31 mouse cellular contexts compared by ENCODE assay signal in the genomic region with DNA sequence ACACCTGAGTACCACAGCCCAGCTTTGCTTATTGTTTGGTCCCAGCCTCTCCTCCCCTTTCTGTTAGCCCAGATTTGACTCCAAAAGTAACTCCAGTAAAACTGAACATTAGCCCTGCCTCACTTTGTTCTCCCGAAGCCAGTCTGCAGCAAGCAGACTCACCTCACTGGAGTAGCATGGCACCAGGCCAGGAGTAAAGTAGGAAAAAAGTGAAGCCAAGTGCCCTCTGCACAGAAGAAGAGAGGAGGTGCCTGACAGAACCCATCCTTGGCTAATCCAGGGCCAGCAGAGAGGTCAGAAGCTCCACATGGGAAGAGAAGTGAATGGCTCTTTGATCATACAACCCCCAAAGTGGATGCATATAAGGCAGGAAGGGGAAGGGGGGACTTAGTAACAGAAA.
DNase-seq lines count a peak whose midpoint lies in the region; ATAC-seq and TF ChIP-seq lines count a peak whose summit lies in the region.
"Had no signal": no experiment of that assay in that cellular context is flagged by ENCODE, and none has a peak within 500 bp of the region (broad histone marks: within the 10 kb centered on the region; RNA-seq: fewer than 3 reads in every experiment).

No protein-coding gene starts in this region.

- no peaks in the 10 kb centered on the region for H3K9me3 ChIP-seq in kidney, embryonic 14.5 days (ENCODE audit: control insufficient read depth, low read length)
- H3K9me3 ChIP-seq in kidney, embryonic 16.5 days (ENCODE audit: low read length), result no peaks in the 10 kb centered on the region
- H3K9me3 ChIP-seq in lung, embryonic 14.5 days (ENCODE audit: low read depth, low read length), result no peaks in the 10 kb centered on the region
- H3K9me3 ChIP-seq: embryonic facial prominence, embryonic 10.5 days; embryonic facial prominence, embryonic 13.5 days; forebrain, embryonic 12.5 days; forebrain, embryonic 15.5 days; heart, embryonic 12.5 days; heart, embryonic 15.5 days; hindbrain, embryonic 10.5 days; hindbrain, embryonic 13.5 days had no signal

- H3K9ac ChIP-seq in kidney, embryonic 14.5 days (ENCODE audit: low read depth, low read length), result no peak overlapping the region
- no peak overlapping the region for H3K9ac ChIP-seq in kidney, embryonic 16.5 days (replicated peaks; ENCODE audit: low read length)
- H3K9ac ChIP-seq in lung, embryonic 14.5 days, result no peak overlapping the region
- H3K9ac ChIP-seq: embryonic facial prominence, embryonic 13.5 days; forebrain, embryonic 12.5 days; forebrain, embryonic 15.5 days; heart, embryonic 12.5 days; heart, embryonic 15.5 days; hindbrain, embryonic 13.5 days had no signal

- H3K27me3 ChIP-seq in kidney, embryonic 14.5 days (ENCODE audit: control insufficient read depth, insufficient read depth, low read length), result 0 out of 2 replicates have a peak, but pooled peaks cover 3% of the 10 kb centered on the region
- H3K27me3 ChIP-seq in kidney, embryonic 16.5 days (ENCODE audit: insufficient read depth, low read length), result 0 out of 2 replicates have a peak, but pooled peaks cover 5% of the 10 kb centered on the region
- H3K27me3 ChIP-seq in lung, embryonic 14.5 days (ENCODE audit: insufficient read depth, low read length), result no peaks in the 10 kb centered on the region
- H3K27me3 ChIP-seq: CH12.LX; forebrain, embryonic 15.5 days had no signal

- 87% methylated on average over 1 of the region's 1 CpGs for WGBS in kidney, embryonic 14.5 days
- 88% methylated on average over 1 of the region's 1 CpGs for WGBS in kidney, embryonic 16.5 days
- 48% methylated on average over 1 of the region's 1 CpGs for WGBS in lung, embryonic 14.5 days

- peak; percentile 36 for DNase-seq in kidney, adult 11 months
- DNase-seq in kidney, adult 9 months, result peak; percentile 51
- peak; percentile 16 for DNase-seq in lung, embryonic 14.5 days
- DNase-seq in lung, postnatal 36 days, result no peak
- DNase-seq in kidney, postnatal 25 days, result peak; percentile 63 to 67
- DNase-seq in ovary, postnatal 10 days (ENCODE audit: low spot score), result no peak
- DNase-seq: adrenal gland, postnatal 10 days; adrenal gland, postnatal 36 days; B cell, adult 2 months; cerebellum, adult 18-20 months; cerebellum, adult 9-10 months; cerebellum, postnatal 36 days; embryo, embryonic 11 days; gastrocnemius, postnatal 25 days; heart, adult 18-20 months; heart, postnatal 10 days; heart, postnatal 36 days had no signal

- peaks cover 12% of the 10 kb centered on the region; the same call in 1 of the 2 replicates for H3K4me1 ChIP-seq in kidney, embryonic 14.5 days (ENCODE audit: control insufficient read depth, insufficient read depth, low read length)
- peaks cover 15% of the 10 kb centered on the region for H3K4me1 ChIP-seq in kidney, embryonic 16.5 days (ENCODE audit: insufficient read depth, low read length)
- H3K4me1 ChIP-seq in lung, embryonic 14.5 days (ENCODE audit: insufficient read depth), result no peaks in the 10 kb centered on the region; the same call in 1 of the 2 replicates

- no peak overlapping the region for H3K4me3 ChIP-seq in kidney, embryonic 14.5 days (ENCODE audit: low read length)
- no peak overlapping the region for H3K4me3 ChIP-seq in kidney, embryonic 16.5 days (ENCODE audit: low read length)
- H3K4me3 ChIP-seq in lung, embryonic 14.5 days (ENCODE audit: low read depth, low read length), result no peak overlapping the region
- H3K4me3 ChIP-seq: embryonic facial prominence, embryonic 10.5 days; embryonic facial prominence, embryonic 13.5 days; erythroblast, embryonic 14.5 days; forebrain, embryonic 12.5 days; forebrain, embryonic 15.5 days; heart, embryonic 12.5 days; heart, embryonic 15.5 days; hindbrain, embryonic 10.5 days; hindbrain, embryonic 13.5 days had no signal

- no peak for TF ChIP-seq CTCF in lung, embryonic 14.5 days (IDR thresholded peaks at IDR 0.05; ENCODE audit: low read depth)

- H3K4me2 ChIP-seq in kidney, embryonic 14.5 days (replicated peaks; ENCODE audit: low read depth, low read length), result no peak overlapping the region
- no peak overlapping the region for H3K4me2 ChIP-seq in kidney, embryonic 16.5 days (replicated peaks; ENCODE audit: low read depth, low read length)
- H3K4me2 ChIP-seq in lung, embryonic 14.5 days, result no peak overlapping the region
- H3K4me2 ChIP-seq: embryonic facial prominence, embryonic 13.5 days; forebrain, embryonic 12.5 days; forebrain, embryonic 15.5 days; heart, embryonic 12.5 days; heart, embryonic 15.5 days; hindbrain, embryonic 13.5 days had no signal

- ATAC-seq in kidney, embryonic 14.5 days (ENCODE audit: low FRiP score, low TSS enrichment), result no peak
- ATAC-seq in kidney, embryonic 16.5 days (ENCODE audit: low FRiP score, low TSS enrichment), result no peak
- ATAC-seq in lung, embryonic 14.5 days (ENCODE audit: insufficient read depth), result no peak
- ATAC-seq: forebrain, embryonic 15.5 days; Patski had no signal

- no peak overlapping the region for H3K27ac ChIP-seq in kidney, embryonic 14.5 days (ENCODE audit: low read depth, low read length)
- no peak overlapping the region for H3K27ac ChIP-seq in kidney, embryonic 16.5 days (ENCODE audit: low read length)
- no peak overlapping the region for H3K27ac ChIP-seq in lung, embryonic 14.5 days (ENCODE audit: low read depth)
- H3K27ac ChIP-seq: embryonic facial prominence, embryonic 10.5 days; embryonic facial prominence, embryonic 13.5 days; forebrain, embryonic 12.5 days; forebrain, embryonic 15.5 days; heart, embryonic 15.5 days; hindbrain, embryonic 10.5 days; hindbrain, embryonic 13.5 days had no signal

- H3K36me3 ChIP-seq in kidney, embryonic 14.5 days (ENCODE audit: control insufficient read depth, insufficient read depth, low read length), result no peaks in the 10 kb centered on the region
- no peaks in the 10 kb centered on the region for H3K36me3 ChIP-seq in kidney, embryonic 16.5 days (ENCODE audit: insufficient read depth, low read length)
- no peaks in the 10 kb centered on the region for H3K36me3 ChIP-seq in lung, embryonic 14.5 days (ENCODE audit: insufficient read depth)
- H3K36me3 ChIP-seq: embryonic facial prominence, embryonic 10.5 days; embryonic facial prominence, embryonic 13.5 days; forebrain, embryonic 12.5 days; forebrain, embryonic 15.5 days; G1E; heart, embryonic 12.5 days; heart, embryonic 15.5 days; hindbrain, embryonic 10.5 days; hindbrain, embryonic 13.5 days had no signal

Comparison
In these comparisons a context has a peak if more than half of its experiments do, and no peak if none do; other contexts are left out.
1. DNase-seq: peak in kidney, adult 11 months (single experiment), kidney, adult 9 months (single experiment), lung, embryonic 14.5 days (single experiment) and kidney, postnatal 25 days (2 of 2); none in lung, postnatal 36 days (single experiment) and ovary, postnatal 10 days (single experiment).